Mouse (Mus musculus): ENCODE results near the gene Chaf1a. TPM values are rescaled to one million over a fixed set of nuclear protein-coding genes. Genes with fewer than 3 reads are reported as not detected.
A peak's percentile ranks its signal among the peaks of the same experiment; 100 is the strongest.

Chaf1a gene
- 38.0 and 38.6 TPM in 2 replicates for polyA plus RNA-seq (2014; fragmentation: Nextera tagmentation; extraction: Ambion mirVana)

DNA sequence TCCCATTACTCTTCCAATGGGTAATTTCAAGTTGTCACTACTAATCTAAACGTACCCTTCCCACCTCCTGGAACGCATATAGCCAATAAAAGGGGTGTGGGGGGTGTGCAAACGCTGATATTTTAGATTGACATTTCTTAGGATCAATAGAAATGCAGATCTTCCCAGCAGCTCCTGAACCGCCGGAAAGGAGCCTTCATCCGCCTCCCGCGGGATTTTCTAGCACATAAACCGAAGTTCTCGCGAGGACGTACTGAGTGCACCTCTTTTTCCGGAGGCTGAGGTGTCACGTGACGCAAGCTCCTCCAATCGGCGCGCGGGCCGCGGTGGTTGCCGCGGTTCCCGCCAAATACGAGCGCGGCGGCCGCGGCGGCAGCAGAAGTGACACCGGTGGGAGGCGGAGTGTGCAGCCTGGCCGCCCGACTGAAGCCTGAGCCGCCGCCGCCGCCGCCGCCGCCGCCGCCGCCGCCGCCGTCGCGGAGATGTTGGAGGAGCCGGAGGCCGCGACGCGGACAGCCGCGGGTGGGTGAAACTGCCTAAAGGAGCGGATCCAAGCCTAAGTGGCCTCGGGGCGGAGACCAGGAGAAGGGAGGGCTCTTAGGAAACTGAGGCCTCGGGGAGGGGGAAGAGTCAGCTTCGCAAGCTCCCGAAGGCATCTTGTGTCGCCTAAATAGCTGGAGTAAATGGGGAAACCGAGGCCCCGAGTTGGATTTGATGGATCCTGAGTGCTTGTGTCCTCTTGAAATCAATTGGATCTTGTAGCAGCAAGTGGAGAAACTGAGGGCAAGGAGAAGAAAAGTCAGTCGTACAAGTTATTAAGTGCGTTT is at the start of gene Chaf1a:
Chaf1a (plus strand) TSS at position 410 of the 827 bp plus-strand sequence.
- WGBS: under 1% methylated on average over 68 of the region's 68 CpGs
- ATAC-seq (replicated peaks; ENCODE audit: low FRiP score) (peak; percentile 84), DNase-seq (ENCODE audit: low spot score) (peak; percentile 97)
- Histone ChIP-seq H3K27me3 (ENCODE audit: control insufficient read depth, insufficient read depth, low read length) (no peaks in the 10 kb centered on the region), H3K36me3 (ENCODE audit: control insufficient read depth, insufficient read depth, low read length) (no peaks in the 10 kb centered on the region), H3K4me2 (ENCODE audit: low read depth, low read length, severe bottlenecking) (peak within 1 kb of the TSS; percentile 61), H3K27ac (ENCODE audit: low read depth, low read length) (peak within 1 kb of the TSS; percentile 71; the same call in 1 of the 2 replicates), H3K4me1 (replicated peaks; ENCODE audit: control insufficient read depth, insufficient read depth, low read length) (peaks cover 14% of the 10 kb centered on the region), H3K9me3 (ENCODE audit: control insufficient read depth, low read length) (no peaks in the 10 kb centered on the region), H3K9ac (ENCODE audit: low read length) (peak within 1 kb of the TSS; percentile 83), H3K4me3 (ENCODE audit: low read depth, low read length) (peak within 1 kb of the TSS; percentile 80)

DNA sequence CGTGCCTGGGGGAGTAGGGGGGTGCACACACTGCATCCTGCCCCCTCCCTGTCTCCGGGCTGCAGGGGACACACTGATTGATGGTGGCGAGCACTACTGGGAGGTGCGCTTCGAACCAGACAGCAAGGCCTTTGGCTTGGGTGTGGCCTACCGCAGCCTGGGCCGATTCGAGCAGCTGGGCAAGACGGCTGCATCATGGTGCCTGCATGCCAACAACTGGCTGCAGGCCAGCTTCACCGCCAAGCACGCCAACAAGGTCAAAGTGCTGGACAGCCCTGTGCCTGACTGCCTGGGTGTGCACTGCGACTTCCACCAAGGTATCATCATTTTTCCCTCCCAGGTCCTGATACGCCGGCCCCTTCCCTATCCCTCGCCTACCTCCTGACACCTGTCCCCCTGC is 44.2 kb upstream of the Chaf1a start:
- DNase-seq (ENCODE audit: low spot score) (no peak), ATAC-seq (replicated peaks; ENCODE audit: low FRiP score) (no peak)
- 90% methylated on average over 15 of the region's 15 CpGs for WGBS
- Histone ChIP-seq H3K4me1 (replicated peaks; ENCODE audit: control insufficient read depth, insufficient read depth, low read length) (0 out of 2 replicates have a peak, but pooled peaks cover 2% of the 10 kb centered on the region), H3K4me3 (ENCODE audit: low read depth, low read length) (no peak overlapping the region), H3K27me3 (ENCODE audit: control insufficient read depth, insufficient read depth, low read length) (peaks cover 5% of the 10 kb centered on the region; the same call in 1 of the 2 replicates), H3K27ac (ENCODE audit: low read depth, low read length) (no peak overlapping the region), H3K4me2 (ENCODE audit: low read depth, low read length, severe bottlenecking) (no peak overlapping the region), H3K36me3 (ENCODE audit: control insufficient read depth, insufficient read depth, low read length) (no peaks in the 10 kb centered on the region; the same call in 1 of the 2 replicates), H3K9me3 (ENCODE audit: control insufficient read depth, low read length) (no peaks in the 10 kb centered on the region; the same call in 1 of the 2 replicates), H3K9ac (ENCODE audit: low read length) (no peak overlapping the region)

DNA sequence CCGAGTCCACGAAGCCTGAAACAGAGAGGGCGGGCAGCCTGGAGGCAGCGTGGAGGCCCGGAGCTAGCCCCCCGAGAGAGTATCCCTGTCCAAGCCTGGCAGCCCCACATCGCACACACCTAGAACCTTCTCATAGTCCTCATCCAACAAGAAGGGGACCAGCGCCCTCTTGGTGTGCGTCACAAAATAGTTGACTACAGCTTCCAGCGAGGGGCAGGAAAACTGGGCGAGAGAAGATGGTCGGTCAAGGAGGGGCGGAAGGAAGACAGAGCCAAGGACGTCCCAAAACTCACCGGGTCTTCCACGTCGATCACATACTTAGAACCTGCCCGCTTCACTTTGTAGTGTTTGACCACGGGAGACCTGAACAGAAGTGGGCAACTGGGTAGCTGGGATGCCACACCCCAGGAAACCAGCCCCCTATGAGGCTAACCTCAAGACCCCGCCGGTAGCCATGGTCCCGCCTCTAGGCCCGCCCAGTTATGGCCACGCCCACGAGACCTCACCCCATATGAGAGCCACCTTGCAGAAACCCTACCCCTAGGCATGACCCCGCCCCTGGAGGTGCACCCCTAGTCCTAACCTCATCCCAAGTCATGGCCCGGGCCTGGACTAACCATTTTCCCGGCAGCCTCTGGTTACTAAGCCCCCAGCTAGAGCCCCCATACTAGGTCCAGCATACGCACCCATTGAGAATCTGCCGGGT is 40.3 kb upstream of the Chaf1a start:
- peak overlapping the region; percentile 7; the same call in 1 of the 2 replicates for H3K4me3 ChIP-seq (ENCODE audit: low read depth, low read length)

DNA sequence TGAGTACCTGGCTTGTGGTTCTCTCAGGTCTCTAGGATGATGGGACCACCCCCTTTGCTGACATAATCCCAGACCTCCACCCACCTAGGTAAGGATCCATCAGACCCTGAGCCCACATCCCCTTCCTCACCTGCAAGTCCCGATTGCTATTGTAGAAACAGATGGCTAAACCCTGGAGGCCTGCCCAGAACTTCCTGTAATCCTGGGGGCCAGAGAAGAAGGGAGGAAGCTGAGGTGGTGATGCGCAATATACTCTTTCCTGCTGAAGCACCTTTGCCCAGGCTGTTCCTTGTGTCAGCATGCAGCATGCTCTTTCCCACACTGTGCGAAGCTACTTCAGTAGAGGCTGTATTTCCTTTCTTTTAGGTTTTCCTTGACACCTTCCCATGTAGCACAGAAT is 37.2 kb upstream of the Chaf1a start:
- H3K4me1 ChIP-seq (replicated peaks; ENCODE audit: control insufficient read depth, insufficient read depth, low read length): 0 out of 2 replicates have a peak, but pooled peaks cover 2% of the 10 kb centered on the region

More for the DNA sequence above, 40.3 kb upstream of the Chaf1a start:
- Histone ChIP-seq H3K9ac (ENCODE audit: low read length) (no peak overlapping the region), H3K27ac (ENCODE audit: low read depth, low read length) (no peak overlapping the region), H3K36me3 (ENCODE audit: control insufficient read depth, insufficient read depth, low read length) (no peaks in the 10 kb centered on the region; the same call in 1 of the 2 replicates), H3K9me3 (ENCODE audit: control insufficient read depth, low read length) (no peaks in the 10 kb centered on the region; the same call in 1 of the 2 replicates), H3K4me2 (ENCODE audit: low read depth, low read length, severe bottlenecking) (peak overlapping the region; percentile 37; the same call in 1 of the 2 replicates), H3K4me1 (replicated peaks; ENCODE audit: control insufficient read depth, insufficient read depth, low read length) (0 out of 2 replicates have a peak, but pooled peaks cover 2% of the 10 kb centered on the region), H3K27me3 (ENCODE audit: control insufficient read depth, insufficient read depth, low read length) (peaks cover 5% of the 10 kb centered on the region; the same call in 1 of the 2 replicates)
- no peak for DNase-seq (ENCODE audit: low spot score)
- peak; percentile 39; the same call in 1 of the 2 replicates for ATAC-seq (replicated peaks; ENCODE audit: low FRiP score)
- WGBS: 6% methylated on average over 30 of the region's 30 CpGs

DNA sequence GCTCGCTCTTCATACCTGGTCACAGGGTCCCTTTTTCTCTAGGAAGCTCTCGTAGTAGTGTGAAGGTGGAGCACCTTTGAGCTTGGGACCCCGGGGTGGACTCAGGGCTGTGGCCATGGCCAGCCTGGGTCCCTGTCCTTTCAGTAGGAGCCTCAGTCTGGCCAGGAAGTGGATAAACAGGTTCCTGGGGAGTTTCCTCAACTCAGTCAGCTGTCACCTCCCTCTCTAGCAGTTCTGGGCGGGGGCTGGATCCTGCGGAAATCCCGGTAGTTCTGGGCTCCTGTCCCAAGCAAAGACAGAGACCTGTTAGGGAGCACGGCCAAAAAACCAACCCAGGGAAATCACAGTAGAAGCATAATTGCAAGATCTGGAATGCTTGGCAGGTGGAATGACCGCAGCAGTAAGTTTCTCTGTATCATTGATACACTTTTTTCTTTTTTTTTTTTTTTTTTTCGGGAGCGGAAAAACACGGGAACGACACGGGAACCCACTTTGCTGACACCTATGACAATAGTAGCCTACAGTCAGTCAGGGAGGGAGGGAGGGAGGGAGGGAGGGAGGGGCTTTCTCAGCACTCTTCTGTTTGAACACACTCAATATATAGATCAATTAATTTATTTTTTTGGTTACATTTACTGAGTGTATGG is 34.7 kb upstream of the Chaf1a start, which contains the start of the genes Stap2 and Mpnd:
Stap2 (minus strand) TSS at position 170 of the 647 bp plus-strand sequence.
Mpnd (plus strand) TSS at position 297 of the 647 bp plus-strand sequence.
- Histone ChIP-seq H3K27me3 (ENCODE audit: control insufficient read depth, insufficient read depth, low read length) (0 out of 2 replicates have a peak, but pooled peaks cover 2% of the 10 kb centered on the region), H3K4me2 (ENCODE audit: low read depth, low read length, severe bottlenecking) (no peak within 1 kb of the TSS), H3K36me3 (ENCODE audit: control insufficient read depth, insufficient read depth, low read length) (no peaks in the 10 kb centered on the region), H3K27ac (ENCODE audit: low read depth, low read length) (no peak within 1 kb of the TSS), H3K9me3 (ENCODE audit: control insufficient read depth, low read length) (no peaks in the 10 kb centered on the region; the same call in 1 of the 2 replicates), H3K4me1 (replicated peaks; ENCODE audit: control insufficient read depth, insufficient read depth, low read length) (peaks cover 7% of the 10 kb centered on the region; the same call in 1 of the 2 replicates), H3K9ac (ENCODE audit: low read length) (no peak within 1 kb of the TSS), H3K4me3 (ENCODE audit: low read depth, low read length) (no peak within 1 kb of the TSS)
- no peak for ATAC-seq (replicated peaks; ENCODE audit: low FRiP score)
- peak; percentile 73 for DNase-seq (ENCODE audit: low spot score)
- WGBS: 59% methylated on average over 13 of the region's 13 CpGs

More for the DNA sequence above, 37.2 kb upstream of the Chaf1a start:
- Histone ChIP-seq H3K36me3 (ENCODE audit: control insufficient read depth, insufficient read depth, low read length) (no peaks in the 10 kb centered on the region), H3K4me2 (ENCODE audit: low read depth, low read length, severe bottlenecking) (no peak overlapping the region), H3K9ac (ENCODE audit: low read length) (no peak overlapping the region), H3K27me3 (ENCODE audit: control insufficient read depth, insufficient read depth, low read length) (peaks cover 5% of the 10 kb centered on the region; the same call in 1 of the 2 replicates), H3K27ac (ENCODE audit: low read depth, low read length) (no peak overlapping the region), H3K4me3 (ENCODE audit: low read depth, low read length) (no peak overlapping the region), H3K9me3 (ENCODE audit: control insufficient read depth, low read length) (no peaks in the 10 kb centered on the region; the same call in 1 of the 2 replicates)
- ATAC-seq (replicated peaks; ENCODE audit: low FRiP score) (no peak), DNase-seq (ENCODE audit: low spot score) (no peak)
- WGBS: 90% methylated on average over 3 of the region's 3 CpGs

DNA sequence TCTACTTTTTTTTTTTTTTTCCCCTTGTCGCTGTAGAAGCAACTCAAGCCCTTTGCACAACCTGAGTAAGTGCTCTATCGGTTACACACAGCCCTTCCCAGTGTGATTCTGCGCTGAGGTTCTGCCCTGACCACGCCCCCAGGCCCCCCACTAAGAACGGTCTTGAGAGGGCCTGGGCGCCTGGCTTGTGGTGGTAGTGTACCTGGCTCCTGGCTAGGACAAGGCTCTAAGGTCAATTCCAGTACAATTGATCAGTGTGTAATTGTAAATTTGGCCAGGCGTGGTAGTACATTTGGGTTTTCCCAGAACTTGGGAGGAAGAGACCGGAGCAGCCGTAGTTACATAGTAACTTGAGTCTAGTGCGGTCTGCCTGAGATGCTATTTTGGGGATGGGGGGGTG is 33.3 kb upstream of the Chaf1a start:
- Histone ChIP-seq H3K9me3 (ENCODE audit: control insufficient read depth, low read length) (no peaks in the 10 kb centered on the region), H3K4me3 (ENCODE audit: low read depth, low read length) (no peak overlapping the region), H3K9ac (ENCODE audit: low read length) (no peak overlapping the region), H3K4me1 (replicated peaks; ENCODE audit: control insufficient read depth, insufficient read depth, low read length) (peaks cover 8% of the 10 kb centered on the region; the same call in 1 of the 2 replicates), H3K36me3 (ENCODE audit: control insufficient read depth, insufficient read depth, low read length) (peaks cover 3% of the 10 kb centered on the region; the same call in 1 of the 2 replicates), H3K27me3 (ENCODE audit: control insufficient read depth, insufficient read depth, low read length) (no peaks in the 10 kb centered on the region), H3K27ac (ENCODE audit: low read depth, low read length) (no peak overlapping the region), H3K4me2 (ENCODE audit: low read depth, low read length, severe bottlenecking) (no peak overlapping the region)
- DNase-seq (ENCODE audit: low spot score) (no peak), ATAC-seq (replicated peaks; ENCODE audit: low FRiP score) (no peak)
- WGBS: 46% methylated on average over 10 of the region's 10 CpGs

DNA sequence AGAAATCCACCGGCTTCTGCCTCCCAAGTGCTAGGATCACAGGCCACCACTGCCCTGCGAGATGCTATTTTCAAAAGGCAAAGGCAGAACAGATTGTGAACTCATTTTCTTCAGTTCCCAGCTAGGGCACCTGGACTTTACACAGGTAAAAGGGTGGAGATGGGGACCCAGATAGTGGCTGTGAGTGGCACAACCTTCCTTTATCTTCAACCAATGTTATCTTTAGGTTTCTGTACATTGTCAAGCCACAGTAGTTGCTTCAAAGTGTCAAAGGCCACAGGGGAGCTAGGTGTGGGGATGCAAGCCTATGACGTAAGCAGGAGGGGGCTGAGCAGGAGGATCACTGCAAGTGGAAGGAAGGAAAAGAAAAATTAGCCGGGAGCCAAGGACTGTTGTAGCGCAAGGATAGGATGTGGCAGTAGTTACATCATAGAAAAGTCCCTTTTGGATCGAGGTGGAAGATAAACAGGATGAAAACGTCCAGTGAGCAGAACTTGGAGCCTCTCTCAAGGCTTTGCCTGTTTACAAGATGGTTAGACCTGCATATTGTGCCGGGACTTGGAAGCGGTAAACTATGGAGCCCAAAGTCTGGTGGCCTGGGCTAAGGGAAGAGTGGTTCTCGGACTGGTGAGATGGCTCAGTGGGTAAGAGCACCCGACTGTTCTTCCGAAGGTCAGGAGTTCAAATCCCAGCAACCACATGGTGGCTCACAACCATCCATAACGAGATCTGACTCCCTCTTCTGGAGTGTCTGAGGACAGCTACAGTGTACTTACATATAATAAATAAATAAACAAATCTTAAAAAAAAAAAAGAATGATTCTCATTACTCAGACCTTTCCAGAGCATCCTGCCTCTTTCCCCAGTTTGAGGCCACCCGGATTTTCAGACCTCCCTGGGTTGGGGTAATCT is 32.5 kb upstream of the Chaf1a start:
- Histone ChIP-seq H3K27ac (ENCODE audit: low read depth, low read length) (peak overlapping the region; percentile 94), H3K9me3 (ENCODE audit: control insufficient read depth, low read length) (no peaks in the 10 kb centered on the region), H3K27me3 (ENCODE audit: control insufficient read depth, insufficient read depth, low read length) (no peaks in the 10 kb centered on the region), H3K4me3 (ENCODE audit: low read depth, low read length) (peak overlapping the region; percentile 78; the same call in 1 of the 2 replicates), H3K4me1 (replicated peaks; ENCODE audit: control insufficient read depth, insufficient read depth, low read length) (peaks cover 8% of the 10 kb centered on the region; the same call in 1 of the 2 replicates), H3K4me2 (ENCODE audit: low read depth, low read length, severe bottlenecking) (peak overlapping the region; percentile 99), H3K36me3 (ENCODE audit: control insufficient read depth, insufficient read depth, low read length) (peaks cover 5% of the 10 kb centered on the region; the same call in 1 of the 2 replicates), H3K9ac (ENCODE audit: low read length) (peak overlapping the region; percentile 42; the same call in 1 of the 2 replicates)
- no peak for DNase-seq (ENCODE audit: low spot score)
- 38% methylated on average over 12 of the region's 14 CpGs for WGBS
- no peak; the same call in 1 of the 2 replicates for ATAC-seq (replicated peaks; ENCODE audit: low FRiP score)
